Mouse (Mus musculus): ENCODE data around the gene Aicda.
"Not testable (repeated sequence)": the region's sequence is repeated elsewhere in the genome, so short reads cannot be mapped to it uniquely, and the experiment has no call there.

The Aicda gene

DNA sequence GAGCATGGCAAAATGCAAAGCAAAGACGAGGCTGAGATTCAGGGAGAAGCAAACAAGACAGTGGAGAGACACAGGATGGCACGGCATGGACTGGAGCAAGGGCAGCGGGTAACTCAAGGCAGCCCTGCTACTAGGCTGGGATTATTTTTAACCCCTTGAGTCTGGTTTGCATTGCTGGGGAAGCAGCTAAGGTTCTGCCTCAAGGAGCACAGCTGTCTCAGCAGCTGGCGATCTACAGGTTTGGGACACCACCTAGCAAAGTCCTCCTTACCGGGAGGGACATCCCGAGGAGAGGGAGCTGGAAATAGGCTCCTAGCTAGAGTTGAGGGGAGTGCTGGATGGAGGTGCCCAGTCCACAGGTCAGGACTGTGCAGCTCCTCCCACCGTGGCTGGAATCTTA, 1.7 kb downstream of the Aicda start:
- DNase-seq (ENCODE audit: low spot score), result no peak

DNA sequence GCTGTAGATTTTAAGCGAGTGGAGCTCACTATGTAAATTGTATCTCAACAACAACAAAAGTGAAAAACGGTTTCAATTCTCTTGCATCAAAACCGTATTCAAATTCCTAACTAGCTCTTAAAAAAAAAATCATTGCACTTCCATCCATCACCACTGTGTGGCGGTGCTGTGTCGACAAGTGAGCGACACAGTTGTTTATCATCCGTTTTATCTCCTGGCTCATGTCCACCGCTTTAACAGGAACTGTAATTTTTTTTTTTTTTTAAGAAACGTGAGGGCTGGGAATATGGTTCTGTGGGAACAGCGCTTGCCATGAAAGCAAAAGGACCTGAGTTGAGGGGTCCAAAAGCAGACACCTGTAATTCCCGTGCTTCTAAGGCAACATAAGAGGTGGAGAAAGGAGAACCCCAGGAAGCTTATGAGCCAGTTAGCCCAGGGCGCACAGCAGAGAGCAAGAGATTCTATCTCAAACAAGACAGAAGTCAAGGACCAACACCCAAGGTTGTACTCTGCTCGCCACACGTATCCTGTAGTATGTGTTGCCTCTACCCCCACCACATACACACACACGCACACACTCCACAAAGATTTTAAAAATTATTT, 3.5 kb downstream of the Aicda start:
- peak; percentile 74 for DNase-seq (ENCODE audit: low spot score)

DNA sequence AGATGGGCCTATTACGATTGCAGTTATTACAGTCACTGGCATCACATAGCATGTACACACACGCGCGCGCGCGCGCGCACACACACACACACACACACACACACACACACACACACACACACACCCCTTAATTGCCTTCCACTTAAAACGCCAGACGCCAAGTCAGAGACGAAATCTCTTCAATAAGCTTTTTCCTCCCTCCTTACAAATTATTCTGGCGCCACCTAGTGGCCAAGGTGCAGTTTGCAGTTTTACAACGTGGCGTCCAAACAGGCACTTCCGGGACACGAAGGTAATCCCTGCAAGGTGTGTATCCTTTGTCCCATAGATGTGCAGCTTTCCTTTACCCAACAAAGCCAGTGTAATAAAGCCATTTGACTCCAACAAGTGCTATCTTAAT, 6.8 kb downstream of the Aicda start:
- DNase-seq (ENCODE audit: low spot score), result peak; percentile 82

DNA sequence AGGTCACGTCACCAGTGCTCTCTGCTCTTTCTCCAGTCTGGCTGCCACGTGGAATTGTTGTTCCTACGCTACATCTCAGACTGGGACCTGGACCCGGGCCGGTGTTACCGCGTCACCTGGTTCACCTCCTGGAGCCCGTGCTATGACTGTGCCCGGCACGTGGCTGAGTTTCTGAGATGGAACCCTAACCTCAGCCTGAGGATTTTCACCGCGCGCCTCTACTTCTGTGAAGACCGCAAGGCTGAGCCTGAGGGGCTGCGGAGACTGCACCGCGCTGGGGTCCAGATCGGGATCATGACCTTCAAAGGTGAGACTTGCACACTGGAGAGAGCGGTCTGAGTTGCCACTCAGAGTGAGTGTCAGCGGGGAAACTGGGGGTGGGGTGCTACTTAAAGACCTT, 7.4 kb downstream of the Aicda start:
- DNase-seq (ENCODE audit: low spot score), result peak; percentile 45

DNA sequence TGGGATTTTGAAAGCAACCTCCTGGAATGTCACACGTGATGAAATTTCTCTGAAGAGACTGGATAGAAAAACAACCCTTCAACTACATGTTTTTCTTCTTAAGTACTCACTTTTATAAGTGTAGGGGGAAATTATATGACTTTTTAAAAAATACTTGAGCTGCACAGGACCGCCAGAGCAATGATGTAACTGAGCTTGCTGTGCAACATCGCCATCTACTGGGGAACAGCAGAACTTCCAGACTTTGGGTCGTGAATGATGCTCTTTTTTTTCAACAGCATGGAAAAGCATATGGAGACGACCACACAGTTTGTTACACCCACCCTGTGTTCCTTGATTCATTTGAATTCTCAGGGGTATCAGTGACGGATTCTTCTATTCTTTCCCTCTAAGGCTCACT, 8.9 kb downstream of the Aicda start:
- peak; percentile 74 for DNase-seq (ENCODE audit: low spot score)

DNA sequence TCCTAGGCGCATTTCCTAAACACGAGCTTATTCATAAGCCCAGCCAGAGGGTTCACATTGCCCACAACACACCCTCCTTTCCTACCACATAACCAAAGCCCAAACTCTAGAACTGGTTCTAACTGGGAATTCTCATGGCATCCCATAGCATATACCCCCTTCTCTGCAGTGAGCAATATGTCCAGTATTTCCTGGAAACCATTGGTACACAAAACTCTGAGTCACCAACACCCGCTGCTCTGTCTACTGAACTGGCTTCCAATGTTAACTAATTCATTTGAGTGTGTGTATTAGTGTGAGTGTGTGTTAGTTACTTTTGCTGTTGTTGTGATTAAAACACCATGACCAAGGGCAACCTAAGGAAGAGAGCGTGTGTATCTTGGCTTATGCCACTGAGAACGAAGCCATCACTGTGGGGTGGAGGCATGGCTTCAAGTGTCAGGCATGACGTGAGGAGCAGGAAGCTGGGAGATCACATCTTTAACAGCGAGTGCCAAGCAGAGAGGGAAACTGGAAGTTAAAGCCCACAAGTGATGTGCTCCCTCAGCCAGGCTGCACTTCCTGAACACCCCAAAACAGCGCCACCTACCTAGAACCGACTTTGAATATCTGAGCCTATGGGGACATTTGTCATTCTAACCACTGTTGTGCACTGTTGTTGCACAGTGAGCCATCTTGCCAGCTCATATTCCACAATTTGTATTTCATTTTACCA, 11.6 kb downstream of the Aicda start:
- no peak for DNase-seq (ENCODE audit: low spot score)

DNA sequence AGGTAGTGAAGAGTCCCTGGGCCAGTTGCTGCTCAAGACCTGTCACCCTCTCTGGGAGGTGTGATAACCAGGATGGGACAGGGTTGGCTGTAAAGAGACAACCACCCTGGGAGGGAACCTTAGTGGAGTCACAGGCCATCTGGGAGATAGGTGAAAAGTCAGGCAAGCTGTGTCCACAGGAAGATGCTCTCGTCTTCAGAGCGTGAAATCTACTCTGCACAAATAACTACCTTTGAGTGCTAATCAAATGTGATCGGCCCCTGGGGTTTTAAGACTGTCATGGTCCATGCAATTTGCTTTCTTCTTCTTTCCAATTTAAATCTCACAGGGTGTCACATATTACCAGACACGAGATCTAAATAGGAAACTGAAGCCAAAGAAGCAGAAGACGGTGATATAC, 15.5 kb downstream of the Aicda start:
- no peak for DNase-seq (ENCODE audit: low spot score)

DNA sequence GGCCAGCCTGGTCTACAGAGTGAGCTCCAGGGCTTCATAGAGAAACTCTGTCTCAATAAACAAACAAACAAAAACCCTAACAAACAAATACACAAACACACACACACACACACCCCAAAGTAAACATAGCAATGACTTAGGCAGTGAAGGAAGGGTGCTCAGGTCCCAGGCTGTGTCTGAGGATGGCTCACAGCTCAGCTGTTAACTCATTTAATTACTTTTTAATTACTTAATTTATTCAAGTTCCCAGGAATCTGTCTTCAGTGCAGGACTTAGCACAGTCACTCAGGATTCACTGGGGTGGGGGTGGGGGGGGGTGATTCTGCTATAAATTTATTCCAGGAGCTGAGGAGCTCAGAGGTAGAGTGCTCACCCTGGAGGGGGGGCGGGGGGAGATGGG, 16.2 kb downstream of the Aicda start:
- no peak for DNase-seq (ENCODE audit: low spot score)

DNA sequence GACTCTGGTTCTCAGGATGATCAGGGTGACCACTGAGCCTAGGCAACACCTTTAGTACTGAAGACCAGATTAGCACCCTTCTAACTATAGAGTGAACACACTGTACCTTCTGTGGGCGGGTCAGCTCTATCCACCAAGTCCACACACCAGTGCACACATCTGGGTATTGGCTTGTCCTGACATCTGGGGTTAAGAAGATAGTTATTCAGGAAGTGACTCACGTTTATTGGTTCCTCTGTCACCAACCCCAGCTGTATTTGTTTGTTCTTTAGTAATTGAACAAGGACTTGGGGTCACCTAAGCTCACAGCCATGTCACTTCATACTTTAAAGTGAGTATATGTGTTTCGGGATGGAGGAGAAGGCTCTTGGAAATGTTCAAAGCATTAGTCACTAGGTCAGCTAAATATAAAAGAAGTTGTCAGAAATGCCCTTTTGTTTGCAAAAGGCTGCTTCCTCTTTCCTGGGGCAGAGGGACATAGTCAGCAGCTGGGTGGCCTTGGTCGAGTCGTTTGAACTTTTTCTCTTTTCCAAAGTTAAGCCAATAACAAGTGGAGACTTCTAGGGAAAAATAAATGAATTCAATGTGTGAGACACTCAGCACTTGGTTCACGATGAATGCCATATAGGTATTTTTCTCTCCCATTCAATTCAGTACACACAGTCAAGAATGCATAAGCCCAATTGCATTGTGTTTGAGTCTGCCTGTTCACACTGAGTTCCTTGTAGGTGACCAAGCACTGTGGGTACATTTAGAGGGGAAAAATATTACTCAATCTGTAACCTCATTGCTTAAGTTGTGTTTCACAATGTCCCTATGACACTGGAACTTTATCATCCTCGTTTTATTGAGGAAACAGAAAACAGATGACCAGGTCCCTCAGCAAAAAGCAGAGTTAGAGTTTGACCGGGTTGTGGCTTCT, 17.4 kb downstream of the Aicda start:
- no peak for DNase-seq (ENCODE audit: low spot score)

DNA sequence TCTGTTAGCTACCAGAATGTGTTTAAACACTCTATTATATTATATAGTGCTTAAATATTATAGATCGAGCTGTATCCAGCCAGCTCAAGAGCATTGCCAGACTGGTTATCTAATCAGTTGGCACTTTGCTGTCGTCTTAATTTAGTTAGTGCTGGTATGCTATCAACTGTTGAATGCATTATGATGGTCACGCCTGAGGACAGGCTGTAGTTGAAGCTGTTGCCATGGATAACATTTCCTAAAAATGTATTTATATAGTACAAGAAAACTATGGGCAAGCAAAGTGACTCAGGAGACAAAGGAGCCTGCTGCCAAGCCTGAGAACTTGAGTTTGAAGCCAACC, 18.0 kb downstream of the Aicda start:
- DNase-seq (ENCODE audit: low spot score), result no peak

DNA sequence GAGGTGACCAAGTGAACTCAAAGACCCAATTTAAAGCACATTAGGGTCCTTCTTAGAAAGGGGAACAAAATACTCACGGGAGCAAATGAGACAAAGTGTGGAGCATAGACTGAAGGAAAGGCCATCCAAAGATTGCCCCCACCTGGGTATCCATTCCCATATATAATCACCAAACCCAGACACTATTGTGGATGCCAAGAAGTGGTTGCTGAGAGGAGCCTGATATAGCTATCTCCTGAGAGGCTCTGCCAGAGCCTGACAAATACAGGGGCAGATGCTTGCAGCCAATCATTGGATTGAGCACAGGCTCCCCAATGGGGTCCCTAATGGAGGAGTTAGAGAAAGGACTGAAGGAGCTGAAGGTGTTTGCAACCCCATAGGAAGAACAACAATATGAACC, 21.4 kb downstream of the Aicda start:
- DNase-seq (ENCODE audit: low spot score), result not testable (repeated sequence)

DNA sequence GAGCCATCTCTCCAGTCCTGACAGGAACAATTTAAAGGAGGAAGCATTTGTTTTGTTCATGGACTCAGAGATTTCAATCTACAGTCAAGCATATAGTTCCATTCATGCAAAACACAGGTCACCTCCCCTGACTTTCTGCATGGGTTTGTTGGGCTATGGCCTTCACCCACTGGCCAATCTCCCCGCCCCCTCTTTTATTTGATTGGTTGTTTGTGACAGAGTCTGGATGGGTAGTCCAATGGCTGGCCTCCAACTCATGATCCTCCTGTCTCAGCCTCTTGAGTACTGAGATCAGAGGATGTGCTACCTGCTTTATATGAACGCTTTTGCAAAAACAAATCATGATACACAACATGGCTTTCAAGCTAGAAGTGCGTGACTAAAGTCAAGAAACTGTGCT, 23.4 kb downstream of the Aicda start:
- no peak for DNase-seq (ENCODE audit: low spot score)

DNA sequence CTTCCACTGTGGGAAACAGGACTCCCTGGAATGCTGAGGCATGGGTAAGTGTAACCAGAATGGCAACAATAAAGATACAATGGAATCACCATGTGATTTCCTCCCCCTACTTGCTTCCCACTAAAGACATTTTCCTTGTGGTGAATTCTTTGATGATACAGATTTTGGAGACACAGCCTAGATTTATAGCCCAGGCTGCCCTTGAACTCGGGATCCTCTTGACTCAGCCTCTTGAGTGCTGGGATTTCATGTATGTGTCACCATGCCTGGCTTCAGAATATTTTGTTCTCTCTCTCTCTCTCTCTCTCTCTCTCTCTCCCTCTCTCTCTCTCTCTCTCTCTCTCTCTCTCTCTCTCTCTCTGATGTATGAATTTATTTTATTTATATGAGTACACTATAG, 25.5 kb downstream of the Aicda start:
- DNase-seq (ENCODE audit: low spot score), result no peak

DNA sequence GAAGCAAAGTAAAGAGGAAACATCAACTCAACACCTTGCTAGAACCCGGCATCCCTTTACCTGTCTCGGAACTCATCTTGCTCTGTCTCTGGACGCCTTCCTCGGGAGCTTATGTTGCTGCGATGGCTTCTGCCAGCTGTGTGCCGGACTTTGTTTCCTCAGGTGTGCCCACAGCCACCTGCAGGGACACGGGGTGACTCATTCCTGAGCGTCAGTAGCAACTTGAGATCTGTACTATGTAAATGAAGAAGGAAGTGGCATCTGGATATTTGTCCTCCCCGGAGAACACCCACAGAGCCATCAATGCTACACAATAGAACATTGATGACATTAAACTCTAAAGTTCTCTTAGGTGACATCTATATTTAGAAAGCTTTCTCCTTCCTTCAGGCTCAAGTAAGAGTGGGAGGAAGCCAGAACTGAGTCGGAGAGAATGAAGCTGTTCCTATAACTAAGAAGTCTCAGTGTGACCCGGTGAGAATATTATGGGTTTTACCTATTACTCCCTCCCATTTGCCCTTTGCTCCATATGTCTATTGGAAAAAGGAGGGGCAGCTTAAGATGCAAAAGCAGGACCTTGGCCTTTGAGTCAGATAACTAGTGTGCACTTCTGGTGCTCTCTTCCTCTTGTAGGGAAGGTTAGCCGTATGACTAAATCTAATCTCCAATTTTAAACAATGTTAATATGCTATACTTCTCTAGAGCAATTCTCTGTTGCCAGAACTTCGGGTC, 37.6 kb downstream of the Aicda start:
- no peak for DNase-seq (ENCODE audit: low spot score)

DNA sequence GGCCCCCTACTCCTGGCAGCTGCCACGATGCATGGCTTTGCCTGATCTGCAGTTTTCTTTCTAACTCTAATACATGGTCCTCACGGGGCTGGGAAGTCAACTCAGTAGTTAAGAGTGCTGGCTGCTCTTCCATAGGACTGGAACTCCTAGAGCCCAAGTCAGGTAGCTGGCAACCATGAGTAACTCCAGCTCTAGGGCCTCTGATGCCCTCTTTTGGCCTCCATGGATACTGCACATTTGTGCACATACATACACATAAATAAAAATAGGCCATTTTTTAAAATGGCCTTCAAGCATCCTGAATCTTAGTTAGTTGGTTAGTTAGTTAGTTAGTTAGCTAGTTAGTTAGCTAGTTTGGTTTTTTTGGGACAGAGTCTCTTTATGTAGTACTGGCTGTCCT, 39.3 kb downstream of the Aicda start:
- no peak for DNase-seq (ENCODE audit: low spot score)

DNA sequence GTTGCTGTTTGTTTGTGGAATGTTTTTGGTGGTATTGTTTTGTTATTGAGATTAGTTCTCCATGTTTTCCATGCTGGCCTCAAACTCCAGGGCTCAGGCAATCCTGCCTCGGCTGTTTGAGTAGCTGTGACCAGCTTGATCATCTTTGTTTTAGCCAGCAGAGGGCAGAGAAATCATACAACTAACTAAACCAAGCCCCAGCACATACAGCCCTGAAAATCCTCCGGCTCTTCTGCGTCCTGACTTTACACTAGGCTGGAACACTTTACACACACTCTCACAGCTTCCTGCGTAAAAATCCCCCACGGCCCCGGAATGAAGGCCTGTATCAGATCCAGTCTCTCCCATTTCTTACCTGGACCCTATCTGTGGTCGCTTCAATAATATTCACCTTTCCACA, 42.0 kb downstream of the Aicda start:
- no peak for DNase-seq (ENCODE audit: low spot score)

DNA sequence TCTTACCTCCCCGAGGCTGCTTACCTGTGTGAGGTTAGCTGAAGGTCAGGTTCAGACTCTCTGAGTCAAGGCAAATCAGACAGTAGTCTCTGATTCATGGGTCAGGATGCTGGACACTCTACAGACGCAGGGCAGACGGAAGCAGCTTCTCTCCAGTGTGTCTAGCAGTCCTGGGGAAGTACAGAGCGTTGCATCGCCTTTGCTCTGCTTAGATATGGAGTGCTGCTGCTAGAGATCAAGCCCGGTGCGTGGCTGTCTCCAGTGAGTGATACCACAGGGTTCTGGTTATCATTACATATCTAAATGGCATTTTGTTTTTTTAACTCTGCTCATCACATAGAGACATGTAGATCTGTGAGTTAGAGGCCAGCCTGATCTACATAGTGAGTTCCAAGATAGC, 43.0 kb downstream of the Aicda start:
- DNase-seq (ENCODE audit: low spot score), result no peak

DNA sequence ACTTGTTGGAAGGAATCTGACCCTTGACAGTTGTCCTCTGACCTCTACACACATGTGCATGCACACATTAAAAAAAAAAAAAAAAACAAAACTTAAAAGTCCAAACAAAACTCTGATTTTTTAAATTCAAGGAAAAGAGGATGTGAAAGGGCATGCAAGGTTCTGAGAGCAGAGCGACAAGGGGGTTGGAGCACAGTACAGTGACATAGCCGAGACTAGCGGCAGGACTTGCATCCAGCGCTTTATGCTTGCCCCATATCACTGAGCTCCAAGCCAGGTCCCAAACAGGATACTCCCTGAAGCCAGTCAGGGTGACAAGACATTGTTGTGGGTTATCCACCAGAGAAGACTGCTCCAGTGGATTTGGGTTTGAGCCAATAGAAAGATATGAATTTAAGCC, 44.4 kb downstream of the Aicda start:
- no peak for DNase-seq (ENCODE audit: low spot score)

DNA sequence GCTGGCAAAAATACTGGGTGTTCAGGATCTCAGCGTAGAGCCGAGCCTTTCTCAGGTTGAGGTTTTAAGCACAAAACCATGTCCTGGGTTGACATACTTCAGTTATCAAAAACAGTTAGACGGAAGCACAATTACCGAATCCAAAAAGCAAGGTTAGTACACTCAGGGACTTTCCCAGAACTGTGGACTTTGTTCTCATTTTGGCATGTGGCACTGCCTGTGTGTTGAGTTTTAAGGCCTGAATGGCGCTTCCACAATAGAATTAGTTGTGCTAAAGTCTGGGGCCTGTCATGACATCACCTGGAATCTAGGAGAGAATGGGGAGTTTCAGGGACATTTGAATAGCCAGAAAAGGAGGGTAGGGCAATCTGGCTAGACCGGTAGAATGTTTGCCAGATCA, 44.8 kb downstream of the Aicda start:
- DNase-seq (ENCODE audit: low spot score), result no peak

DNA sequence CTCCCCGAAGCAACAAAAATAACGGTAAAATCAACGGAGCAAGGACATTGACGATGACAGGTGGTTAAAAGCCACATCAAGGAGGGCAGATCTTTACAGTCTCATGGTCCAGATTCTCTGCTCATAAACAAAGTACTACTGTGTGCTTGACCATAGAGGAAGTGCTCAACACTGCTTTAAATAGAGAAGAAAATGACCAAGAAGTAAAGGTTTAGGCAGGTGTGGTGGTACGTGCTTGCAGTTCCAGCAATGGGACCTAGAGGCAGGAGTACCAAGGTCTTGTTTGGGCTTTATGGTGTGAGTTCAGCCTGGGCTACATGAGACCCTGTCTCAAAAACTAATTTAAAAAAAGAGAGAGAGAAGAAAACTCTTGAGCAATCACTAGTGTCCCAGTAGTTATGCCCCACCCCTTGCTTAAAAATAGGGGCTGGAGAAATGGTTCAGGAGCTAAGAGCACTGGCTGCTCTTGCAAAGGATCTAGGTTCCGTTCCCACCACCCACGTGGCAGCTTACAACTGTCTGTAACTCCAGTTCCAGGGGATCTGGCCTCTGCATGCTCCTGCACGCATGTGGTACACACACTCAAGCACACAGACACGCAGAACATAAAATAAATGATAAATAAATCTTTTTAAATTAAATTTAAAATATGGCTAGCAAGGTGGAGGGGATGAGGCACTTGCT, 45.6 kb downstream of the Aicda start:
- DNase-seq (ENCODE audit: low spot score), result no peak

DNA sequence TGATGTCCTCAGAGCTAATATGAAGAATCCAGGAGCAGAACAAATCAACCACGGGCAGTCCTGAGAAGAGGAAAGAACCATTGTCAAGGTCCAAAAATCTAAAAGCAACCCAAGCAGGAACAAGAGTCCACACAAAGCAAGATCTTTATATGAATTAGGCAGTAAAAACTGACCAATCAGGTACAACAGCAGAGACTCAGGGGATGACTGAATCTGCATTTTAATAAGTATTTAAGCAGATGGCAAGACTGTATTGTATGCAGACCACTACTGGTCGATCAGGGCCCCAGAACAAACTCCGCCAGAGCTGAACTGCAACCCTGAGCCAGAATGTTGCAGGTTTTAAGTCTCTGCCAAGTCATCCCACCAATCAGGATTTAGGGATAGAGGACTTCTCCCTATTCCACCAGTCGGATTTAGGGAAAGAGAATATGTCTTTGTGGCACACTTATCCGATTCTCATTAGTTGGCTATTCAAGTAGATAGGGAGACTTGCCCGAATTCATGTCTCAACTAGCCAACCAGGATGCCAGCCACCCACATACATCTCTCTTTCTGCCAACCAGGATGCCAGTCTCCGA, 46.6 kb downstream of the Aicda start:
- no peak for DNase-seq (ENCODE audit: low spot score)

DNA sequence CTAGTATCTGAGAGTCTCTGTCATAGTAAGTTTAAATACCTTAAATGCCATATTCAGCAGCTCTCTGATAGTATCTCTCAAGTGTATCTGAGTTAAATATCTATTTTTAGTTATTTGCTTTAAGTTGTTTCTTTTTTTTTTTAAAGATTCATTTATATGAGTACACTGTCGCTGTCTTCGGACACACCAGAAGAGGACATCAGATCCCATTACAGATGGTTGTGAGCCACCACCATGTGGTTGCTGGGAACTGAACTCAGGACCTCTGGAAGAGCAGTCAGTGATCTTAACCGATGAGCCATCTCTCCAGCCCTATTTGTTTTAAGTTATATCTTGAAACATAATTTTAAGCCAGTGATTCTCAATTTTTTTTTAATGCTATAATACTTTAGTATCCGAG, 47.4 kb downstream of the Aicda start:
- DNase-seq (ENCODE audit: low spot score), result no peak
